Mouse (Mus musculus) heart, adult 2 months (tissue): ENCODE results near the gene Txlna.

Experiments
- CTCF ChIP-seq: fragments of 200-600 bp; IDR thresholded peaks from 2 replicates; pipeline ENCODE4 v1.8.1; 2022; ENCODE audit warnings: antibody characterized with exemption, mild to moderate bottlenecking, moderate library complexity
- EP300 ChIP-seq: fragments of 200-500 bp; IDR thresholded peaks from 2 replicates; pipeline ENCODE4 v1.6.1; 2011; ENCODE audit warnings: low read depth, low read length, control low read depth; ENCODE audit not compliant: insufficient read depth
- POLR2A ChIP-seq: fragments of 200-500 bp; IDR thresholded peaks from 2 replicates; pipeline ENCODE4 v1.6.1; 2011; ENCODE audit warnings: mild to moderate bottlenecking, low read depth, low read length, control low read depth; ENCODE audit not compliant: insufficient read depth

DNA sequence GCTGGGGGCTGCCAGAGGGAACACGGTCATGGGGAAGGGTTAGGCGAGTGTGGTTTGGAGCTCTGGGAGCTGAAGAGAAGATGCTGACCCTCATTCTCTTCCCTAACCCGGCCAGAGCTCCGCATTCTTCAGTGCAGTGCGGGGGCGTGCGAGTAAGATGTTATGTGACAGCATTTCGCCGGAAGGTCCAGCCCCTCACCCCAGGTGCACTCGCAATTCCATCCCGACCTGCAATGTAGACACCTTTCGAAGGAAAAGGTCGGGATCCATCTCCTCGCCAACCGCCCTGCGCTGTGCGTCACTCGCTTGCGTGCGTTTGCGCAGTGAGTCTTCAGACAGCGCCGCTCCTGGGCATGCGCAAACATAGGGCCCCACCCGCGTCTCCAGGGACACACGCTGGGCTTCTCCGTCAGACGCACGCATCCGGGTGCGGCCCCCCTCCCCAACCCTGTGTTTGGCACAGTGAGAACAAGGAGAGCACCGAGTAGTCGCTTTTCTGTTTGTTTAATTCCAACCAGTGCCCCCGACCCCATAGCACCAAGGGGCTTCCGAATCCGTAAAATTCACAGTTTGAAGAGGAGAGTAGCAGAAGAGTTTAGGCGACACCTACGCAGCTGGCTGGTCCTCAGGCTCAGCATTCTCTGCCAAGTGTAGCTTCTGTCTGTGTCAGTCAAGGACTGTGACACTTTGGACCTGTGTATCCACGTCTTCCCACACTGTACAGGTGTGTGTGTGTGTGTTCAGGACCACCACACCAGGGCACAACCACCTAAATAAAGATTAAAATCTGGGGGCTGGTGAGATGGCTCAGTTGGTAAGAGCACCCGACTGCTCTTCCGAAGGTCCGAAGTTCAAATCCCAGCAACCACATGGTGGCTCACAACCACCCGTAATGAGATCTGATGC lies 21.8 kb downstream of the Txlna start, which contains the start of gene Iqcc:
- TF ChIP-seq POLR2A, result peak; percentile 100
- 0 out of 2 replicates have a peak, but pooled peaks have one; percentile 6 for TF ChIP-seq CTCF
- TF ChIP-seq EP300, result peak; percentile 97
